Mouse (Mus musculus): ENCODE measurements at regions not wholly inside any gene's neighbourhood (a gene's known extent, or its start where the extent isn't known, plus 50 kb on each side); places are given as distances from the start of the nearest gene placed in this dataset.

DNA sequence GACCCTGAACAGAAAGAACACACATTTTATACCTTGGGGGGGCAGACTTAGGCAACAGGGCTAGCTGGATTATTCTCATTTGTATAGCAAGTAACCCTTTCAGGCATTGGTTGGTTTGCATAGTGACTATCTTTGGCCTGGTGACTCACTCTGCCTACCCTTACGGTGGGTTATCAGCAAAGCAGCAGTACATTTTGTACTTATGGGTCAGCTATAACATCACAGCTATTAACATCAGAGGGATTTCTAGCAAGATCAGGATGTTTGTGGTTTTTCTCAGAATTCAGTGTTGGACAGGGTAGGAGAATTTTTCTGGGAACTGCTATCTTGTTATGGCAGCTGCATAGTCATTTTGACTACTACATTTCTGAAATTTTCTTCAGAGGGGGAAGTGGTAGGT lies 84.7 kb downstream of the Serpinb9g start:
- TF ChIP-seq CHD2 (IDR thresholded peaks at IDR 0.05; ENCODE audit: low read depth, low read length) (no peak), ZC3H11A (IDR thresholded peaks at IDR 0.05; ENCODE audit: borderline replicate concordance, low read depth, low read length) (no peak)
